21 mouse cellular contexts compared by ENCODE assay signal in genomic region chrX:104033843-104034242, GRCm38 (mm10). TPM values are rescaled to one million over a fixed set of nuclear protein-coding genes. Genes with fewer than 3 reads are reported as not detected.
DNase-seq lines count a peak whose midpoint lies in the region; ATAC-seq lines count a peak whose summit lies in the region.
"Had no signal": no experiment of that assay in that cellular context is flagged by ENCODE, and none has a peak within 500 bp of the region (broad histone marks: within the 10 kb centered on the region; RNA-seq: fewer than 3 reads in every experiment).

No protein-coding gene starts in this region.

- H3K27me3 ChIP-seq in forebrain, embryonic 11.5 days (ENCODE audit: control insufficient read depth, insufficient read depth, low read length), result peaks cover 3% of the 10 kb centered on the region
- H3K27me3 ChIP-seq: intestine, embryonic 15.5 days had no signal

- DNase-seq in CD4-positive, CD25-positive, alpha-beta regulatory T cell, adult 2 months (ENCODE audit: low read depth, low spot score), result peak; percentile 4
- peak; percentile 63 for DNase-seq in 3T3-L1 (ENCODE audit: low read depth, low spot score)
- DNase-seq in Muller cell, postnatal 12 days (ENCODE audit: inconsistent ontology term), result peak; percentile 15
- DNase-seq in adrenal gland, postnatal 36 days, result peak; percentile 50 to 65
- no peak for DNase-seq in forebrain, embryonic 11.5 days (ENCODE audit: low spot score)
- no peak for DNase-seq in retina, postnatal 1 day
- DNase-seq: cerebellum, adult 11-12 months; cerebellum, adult 9-10 months; cerebellum, postnatal 36 days; heart, adult 2 months; heart, postnatal 14 days; kidney, adult 18-20 months had no signal

- H3K4me1 ChIP-seq in forebrain, embryonic 11.5 days (replicated peaks; ENCODE audit: control insufficient read depth, insufficient read depth, low read length), result no peaks in the 10 kb centered on the region
- H3K4me1 ChIP-seq: embryonic facial prominence, embryonic 13.5 days; heart, embryonic 15.5 days; hindbrain, embryonic 13.5 days; intestine, embryonic 15.5 days had no signal

- no peaks in the 10 kb centered on the region for H3K36me3 ChIP-seq in forebrain, embryonic 11.5 days (ENCODE audit: control insufficient read depth, insufficient read depth, low read length)
- H3K36me3 ChIP-seq: embryonic facial prominence, embryonic 13.5 days; heart, embryonic 15.5 days; hindbrain, embryonic 13.5 days; intestine, embryonic 15.5 days had no signal

- WGBS in forebrain, embryonic 11.5 days, result 77% methylated on average over 5 of the region's 5 CpGs

- no peak overlapping the region for H3K27ac ChIP-seq in forebrain, embryonic 11.5 days (ENCODE audit: low read depth, low read length)
- H3K27ac ChIP-seq: embryonic facial prominence, embryonic 13.5 days; heart, adult 2 months; heart, embryonic 15.5 days; hindbrain, embryonic 13.5 days; hindbrain, postnatal 0 days; intestine, embryonic 15.5 days had no signal

- no peaks in the 10 kb centered on the region for H3K9me3 ChIP-seq in forebrain, embryonic 11.5 days (ENCODE audit: control insufficient read depth, low read length)
- H3K9me3 ChIP-seq: embryonic facial prominence, embryonic 13.5 days; heart, embryonic 15.5 days; hindbrain, embryonic 13.5 days; intestine, embryonic 15.5 days had no signal

- no peak for ATAC-seq in CD4-positive, CD25-positive, alpha-beta regulatory T cell, adult 4 months
- ATAC-seq in forebrain, embryonic 11.5 days (replicated peaks; ENCODE audit: low FRiP score), result no peak
- no peak for ATAC-seq in granulocyte monocyte progenitor cell, adult 5-6 weeks (replicated peaks; ENCODE audit: poor library complexity, severe bottlenecking)
- ATAC-seq: forebrain, embryonic 14.5 days; hindbrain, postnatal 0 days; intestine, embryonic 15.5 days had no signal

- H3K9ac ChIP-seq in forebrain, embryonic 11.5 days (ENCODE audit: low read length), result no peak overlapping the region
- H3K9ac ChIP-seq: embryonic facial prominence, embryonic 13.5 days; heart, embryonic 15.5 days; hindbrain, embryonic 13.5 days; intestine, embryonic 15.5 days had no signal

- no peak overlapping the region for H3K4me3 ChIP-seq in forebrain, embryonic 11.5 days (ENCODE audit: low read depth, low read length)
- H3K4me3 ChIP-seq: embryonic facial prominence, embryonic 13.5 days; heart, adult 2 months; heart, embryonic 15.5 days; hindbrain, embryonic 13.5 days; intestine, embryonic 15.5 days had no signal

- H3K4me2 ChIP-seq in forebrain, embryonic 11.5 days (ENCODE audit: low read depth, low read length, severe bottlenecking), result no peak overlapping the region
- H3K4me2 ChIP-seq: embryonic facial prominence, embryonic 13.5 days; heart, embryonic 11.5 days; heart, embryonic 15.5 days; hindbrain, embryonic 13.5 days; intestine, embryonic 15.5 days had no signal

RNA-seq across cellular contexts. Expression of gene Rlim, which starts 52.8 kb away (rescaled TPM):
- polyA plus RNA-seq in CD4-positive, CD25-positive, alpha-beta regulatory T cell, adult 4 months (2017; shearing (Covaris generic)), result 10 to 100 TPM; 28.3 to 32.7 TPM
- total RNA-seq in adrenal gland, postnatal 36 days (2021), result 10 to 100 TPM; 65.5 to 67.6 TPM
- 39.9 and 48.7 TPM in 2 replicates for polyA plus RNA-seq in forebrain, embryonic 11.5 days (2014; fragmentation: Nextera tagmentation; extraction: Ambion mirVana)
- total RNA-seq in granulocyte monocyte progenitor cell, adult 5-6 weeks (2014; fragmentation: Nextera tagmentation), result 43.0 and 49.3 TPM in 2 replicates
- total RNA-seq in granulocyte monocyte progenitor cell, adult 5-6 weeks (2017), result 100 and 111 TPM in 2 replicates

Comparison
In these comparisons a context has a peak if more than half of its experiments do, and no peak if none do; other contexts are left out.
1. DNase-seq: peak in CD4-positive, CD25-positive, alpha-beta regulatory T cell, adult 2 months (single experiment), 3T3-L1 (single experiment), Muller cell, postnatal 12 days (single experiment) and adrenal gland, postnatal 36 days (2 of 2); none in forebrain, embryonic 11.5 days (single experiment) and retina, postnatal 1 day (single experiment).